Mouse (Mus musculus) E14TG2a.4 (cell line): ENCODE measurements at regions not wholly inside any gene's neighbourhood (a gene's known extent, or its start where the extent isn't known, plus 50 kb on each side); places are given as distances from the start of the nearest gene placed in this dataset.
"Not testable (repeated sequence)": the region's sequence is repeated elsewhere in the genome, so short reads cannot be mapped to it uniquely, and the experiment has no call there.

ENCODE experiments used
- H3K27me3 ChIP-seq: 2 replicates; pipeline ENCODE4 v1.6.1; 2014; ENCODE audit warnings: low read length, control low read depth; ENCODE audit not compliant: insufficient read depth
- H3K36me3 ChIP-seq: 2 replicates; pipeline ENCODE4 v1.6.1; 2014; ENCODE audit warnings: low read length, control low read depth; ENCODE audit not compliant: insufficient read depth
- H3K4me1 ChIP-seq: replicated peaks from 2 replicates; pipeline ENCODE4 v1.6.1; 2014; ENCODE audit warnings: low read depth, low read length, control low read depth
- H3K4me3 ChIP-seq: replicated peaks from 2 replicates; pipeline ENCODE4 v1.5.1; 2014; ENCODE audit warnings: mild to moderate bottlenecking, low read length
- H3K9me3 ChIP-seq: 2 replicates; pipeline ENCODE4 v1.6.1; 2014; ENCODE audit warnings: low read length, control low read depth
- CTCF ChIP-seq: conservative IDR thresholded peaks from 2 replicates; pipeline ENCODE4 v1.5.1; 2014; ENCODE audit warnings: low read length
- NANOG ChIP-seq: IDR thresholded peaks from 2 replicates; pipeline ENCODE4 v1.6.1; 2014; ENCODE audit warnings: borderline replicate concordance, low read length, mixed read lengths
- POU5F1 ChIP-seq: IDR thresholded peaks from 2 replicates; pipeline ENCODE4 v1.6.1; 2014; ENCODE audit warnings: low read length, borderline replicate concordance

- Histone ChIP-seq H3K9me3 (no peaks in the 10 kb centered on the region), H3K27me3 (peaks cover 5% of the 10 kb centered on the region; the same call in 1 of the 2 replicates), H3K36me3 (no peaks in the 10 kb centered on the region), H3K4me1 (peaks cover 42% of the 10 kb centered on the region), H3K4me3 (no peak overlapping the region)
- TF ChIP-seq CTCF (no peak), POU5F1 (no peak), NANOG (no peak)
These were observed 105.6 kb upstream of the Map3k1 start for GRCm38 (mm10) chr13:111914348-111914913.

GRCm38 (mm10) chr13:111919417-111919816 lies 110.6 kb upstream of the Map3k1 start:
- H3K27me3 ChIP-seq, H3K9me3 ChIP-seq, H3K4me3 ChIP-seq, H3K36me3 ChIP-seq: not testable (repeated sequence)
- peaks cover 38% of the 10 kb centered on the region for H3K4me1 ChIP-seq

- H3K4me3 ChIP-seq: no peak overlapping the region
- no peaks in the 10 kb centered on the region for H3K36me3 ChIP-seq
- H3K27me3 ChIP-seq: no peaks in the 10 kb centered on the region
- no peaks in the 10 kb centered on the region for H3K9me3 ChIP-seq
- TF ChIP-seq CTCF (no peak), POU5F1 (no peak), NANOG (no peak)
- H3K4me1 ChIP-seq: peaks cover 32% of the 10 kb centered on the region
These were observed 111.7 kb upstream of the Map3k1 start for GRCm38 (mm10) chr13:111920534-111920933.

- H3K27me3 ChIP-seq: no peaks in the 10 kb centered on the region
- H3K4me1 ChIP-seq: peaks cover 24% of the 10 kb centered on the region
- no peaks in the 10 kb centered on the region for H3K36me3 ChIP-seq
- no peak for TF ChIP-seq POU5F1
- TF ChIP-seq CTCF: no peak
- no peak for TF ChIP-seq NANOG
- no peak overlapping the region for H3K4me3 ChIP-seq
- no peaks in the 10 kb centered on the region for H3K9me3 ChIP-seq
These were observed 112.6 kb upstream of the Map3k1 start for GRCm38 (mm10) chr13:111921142-111922035.

GRCm38 (mm10) chr13:111925349-111925748 lies 116.6 kb upstream of the Map3k1 start:
- H3K4me1 ChIP-seq: peaks cover 5% of the 10 kb centered on the region; the same call in 1 of the 2 replicates
- peaks cover 4% of the 10 kb centered on the region; the same call in 1 of the 2 replicates for H3K27me3 ChIP-seq
- H3K4me3 ChIP-seq: no peak overlapping the region
- H3K9me3 ChIP-seq: no peaks in the 10 kb centered on the region
- no peaks in the 10 kb centered on the region for H3K36me3 ChIP-seq
- TF ChIP-seq CTCF: no peak
- TF ChIP-seq NANOG: no peak
- no peak for TF ChIP-seq POU5F1

- Histone ChIP-seq H3K36me3 (no peaks in the 10 kb centered on the region), H3K9me3 (no peaks in the 10 kb centered on the region), H3K4me3 (no peak overlapping the region), H3K27me3 (peaks cover 4% of the 10 kb centered on the region; the same call in 1 of the 2 replicates), H3K4me1 (0 out of 2 replicates have a peak, but pooled peaks cover 5% of the 10 kb centered on the region)
- TF ChIP-seq CTCF (no peak), POU5F1 (no peak), NANOG (no peak)
These were observed 118.0 kb upstream of the Map3k1 start for GRCm38 (mm10) chr13:111926801-111927200.

- no peak overlapping the region for H3K4me3 ChIP-seq
- TF ChIP-seq NANOG (no peak), POU5F1 (no peak), CTCF (no peak)
- peaks cover 4% of the 10 kb centered on the region; the same call in 1 of the 2 replicates for H3K27me3 ChIP-seq
- H3K36me3 ChIP-seq: no peaks in the 10 kb centered on the region
- 0 out of 2 replicates have a peak, but pooled peaks cover 5% of the 10 kb centered on the region for H3K4me1 ChIP-seq
- no peaks in the 10 kb centered on the region for H3K9me3 ChIP-seq
These were observed 118.7 kb upstream of the Map3k1 start for GRCm38 (mm10) chr13:111927489-111927888.

- H3K36me3 ChIP-seq: no peaks in the 10 kb centered on the region
- 0 out of 2 replicates have a peak, but pooled peaks cover 9% of the 10 kb centered on the region for H3K4me1 ChIP-seq
- H3K9me3 ChIP-seq: no peaks in the 10 kb centered on the region
- TF ChIP-seq NANOG: no peak
- no peak for TF ChIP-seq POU5F1
- no peak for TF ChIP-seq CTCF
- H3K27me3 ChIP-seq: peaks cover 4% of the 10 kb centered on the region; the same call in 1 of the 2 replicates
- no peak overlapping the region for H3K4me3 ChIP-seq
These were observed 120.1 kb upstream of the Map3k1 start for GRCm38 (mm10) chr13:111928636-111929544.
